ENCODE assay signal across 16 mouse cellular contexts in genomic region chr13:92697141-92697540, GRCm38 (mm10).
DNase-seq lines count a peak whose midpoint lies in the region; ATAC-seq and TF ChIP-seq lines count a peak whose summit lies in the region.
"Had no signal": no experiment of that assay in that cellular context is flagged by ENCODE, and none has a peak within 500 bp of the region (broad histone marks: within the 10 kb centered on the region; RNA-seq: fewer than 3 reads in every experiment).

No protein-coding gene starts in this region.

- H3K4me1 ChIP-seq in hindbrain, postnatal 0 days (ENCODE audit: insufficient read depth, low read length), result no peaks in the 10 kb centered on the region
- H3K4me1 ChIP-seq in hindbrain, embryonic 12.5 days, result peaks cover 7% of the 10 kb centered on the region; the same call in 1 of the 2 replicates
- H3K4me1 ChIP-seq in neural tube, embryonic 13.5 days (replicated peaks), result peaks cover 18% of the 10 kb centered on the region
- H3K4me1 ChIP-seq: embryonic facial prominence, embryonic 13.5 days; limb, embryonic 10.5 days; liver, embryonic 13.5 days had no signal

- H3K9ac ChIP-seq in hindbrain, postnatal 0 days (replicated peaks; ENCODE audit: low read length), result no peak overlapping the region
- no peak overlapping the region for H3K9ac ChIP-seq in hindbrain, embryonic 12.5 days
- no peak overlapping the region for H3K9ac ChIP-seq in neural tube, embryonic 13.5 days
- H3K9ac ChIP-seq: embryonic facial prominence, embryonic 13.5 days; heart, embryonic 15.5 days; liver, embryonic 13.5 days had no signal

- TF ChIP-seq CTCF in hindbrain, postnatal 0 days (IDR thresholded peaks at IDR 0.05; ENCODE audit: low read depth), result no peak

- peaks cover 6% of the 10 kb centered on the region; the same call in 1 of the 2 replicates for H3K36me3 ChIP-seq in hindbrain, postnatal 0 days (ENCODE audit: insufficient read depth, low read length)
- no peaks in the 10 kb centered on the region for H3K36me3 ChIP-seq in hindbrain, embryonic 12.5 days
- peaks cover 26% of the 10 kb centered on the region; the same call in 1 of the 2 replicates for H3K36me3 ChIP-seq in neural tube, embryonic 13.5 days
- H3K36me3 ChIP-seq: embryonic facial prominence, embryonic 13.5 days; heart, embryonic 15.5 days; limb, embryonic 10.5 days had no signal

- H3K27me3 ChIP-seq in hindbrain, postnatal 0 days (ENCODE audit: insufficient read depth, low read length), result no peaks in the 10 kb centered on the region
- H3K27me3 ChIP-seq in hindbrain, embryonic 12.5 days, result peaks cover 9% of the 10 kb centered on the region; the same call in 1 of the 2 replicates
- H3K27me3 ChIP-seq in neural tube, embryonic 13.5 days, result no peaks in the 10 kb centered on the region
- H3K27me3 ChIP-seq: embryonic facial prominence, embryonic 13.5 days; heart, embryonic 15.5 days; liver, embryonic 13.5 days had no signal

- no peak for DNase-seq in hindbrain, postnatal 0 days (ENCODE audit: low spot score)
- DNase-seq in thymus, postnatal 4 days, result peak; percentile 3
- no peak for DNase-seq in thymus, postnatal 14 days
- DNase-seq: adrenal gland, postnatal 36 days; cerebellum, adult 8-10 months; heart, adult 18-20 months; liver, embryonic 13.5 days; lung, postnatal 10 days had no signal

- 85% methylated on average over 4 of the region's 4 CpGs for WGBS in hindbrain, postnatal 0 days
- WGBS in hindbrain, embryonic 12.5 days, result 83% methylated on average over 4 of the region's 4 CpGs
- WGBS in neural tube, embryonic 13.5 days, result 83% methylated on average over 4 of the region's 4 CpGs

- H3K4me2 ChIP-seq in hindbrain, postnatal 0 days (ENCODE audit: low read depth, low read length), result no peak overlapping the region
- H3K4me2 ChIP-seq in hindbrain, embryonic 12.5 days (replicated peaks), result no peak overlapping the region
- no peak overlapping the region for H3K4me2 ChIP-seq in neural tube, embryonic 13.5 days
- H3K4me2 ChIP-seq: embryonic facial prominence, embryonic 13.5 days; heart, embryonic 15.5 days; liver, embryonic 13.5 days had no signal

- ATAC-seq in hindbrain, postnatal 0 days, result no peak
- ATAC-seq in hindbrain, embryonic 12.5 days (ENCODE audit: low FRiP score), result no peak
- no peak for ATAC-seq in neural tube, embryonic 13.5 days (ENCODE audit: low read depth)
- ATAC-seq in frontal cortex, adult (ENCODE audit: low TSS enrichment), result no peak
- ATAC-seq in erythroblast, adult 5-6 weeks (replicated peaks; ENCODE audit: low FRiP score, poor library complexity, severe bottlenecking), result no peak

- peak overlapping the region; percentile 48 for H3K27ac ChIP-seq in hindbrain, postnatal 0 days
- no peak overlapping the region for H3K27ac ChIP-seq in hindbrain, embryonic 12.5 days
- H3K27ac ChIP-seq in neural tube, embryonic 13.5 days (replicated peaks), result peak overlapping the region; percentile 4; the same call in 1 of the 2 replicates
- H3K27ac ChIP-seq: embryonic facial prominence, embryonic 13.5 days; heart, embryonic 15.5 days; limb, embryonic 10.5 days; liver, embryonic 13.5 days had no signal

- no peak overlapping the region for H3K4me3 ChIP-seq in hindbrain, postnatal 0 days (ENCODE audit: low read length)
- no peak overlapping the region for H3K4me3 ChIP-seq in hindbrain, embryonic 12.5 days
- no peak overlapping the region for H3K4me3 ChIP-seq in neural tube, embryonic 13.5 days
- H3K4me3 ChIP-seq: embryonic facial prominence, embryonic 13.5 days; heart, embryonic 15.5 days; limb, embryonic 10.5 days; liver, embryonic 13.5 days had no signal

- H3K9me3 ChIP-seq in hindbrain, postnatal 0 days (ENCODE audit: low read length), result no peaks in the 10 kb centered on the region
- no peaks in the 10 kb centered on the region for H3K9me3 ChIP-seq in hindbrain, embryonic 12.5 days (replicated peaks)
- H3K9me3 ChIP-seq in neural tube, embryonic 13.5 days, result no peaks in the 10 kb centered on the region
- H3K9me3 ChIP-seq: embryonic facial prominence, embryonic 13.5 days; G1E; heart, embryonic 15.5 days; limb, embryonic 10.5 days; liver, embryonic 13.5 days had no signal
